Mouse (Mus musculus) ES-E14 (cell line): ENCODE data around the gene Vsnl1. TPM values are rescaled to one million over a fixed set of nuclear protein-coding genes. Genes with fewer than 3 reads are reported as not detected.
A peak's percentile ranks its signal among the peaks of the same experiment; 100 is the strongest.

Experiments used
- DNase-seq: peaks from one replicate; pipeline ENCODE4 v3.0.0-alpha.2; 2013; ENCODE audit warnings: low read depth, low spot score
- H3K27ac ChIP-seq: 2 replicates; pipeline ENCODE4 v1.5.1; 2012; ENCODE audit warnings: low read depth, mild to moderate bottlenecking, low read length, moderate library complexity, mixed read lengths; ENCODE audit not compliant: poor library complexity, insufficient read depth, severe bottlenecking
- H3K36me3 ChIP-seq: 2 replicates; pipeline ENCODE4 v1.6.1; 2012; ENCODE audit warnings: mild to moderate bottlenecking, low read length, moderate library complexity, mixed read lengths; ENCODE audit not compliant: control insufficient read depth, poor library complexity, insufficient read depth, severe bottlenecking
- H3K4me1 ChIP-seq, 2 experiments: fragments of 150-350 bp in 1 of 2; sonication (generic) in 1 of 2; 2 replicates each; pipeline ENCODE4 v1.6.1; 2012; ENCODE audit warnings: low read length in 2 of 2, mild to moderate bottlenecking in 1 of 2, mixed read lengths in 1 of 2; ENCODE audit not compliant: control insufficient read depth in 2 of 2, insufficient read depth in 2 of 2, poor library complexity in 1 of 2
- H3K4me3 ChIP-seq, 2 experiments: fragments of 150-350 bp in 1 of 2; sonication (generic) in 1 of 2; 2 replicates each; pipeline ENCODE4 v1.5.1; 2012; ENCODE audit warnings: low read length in 2 of 2, low read depth in 1 of 2, mild to moderate bottlenecking in 1 of 2, mixed read lengths in 1 of 2; ENCODE audit not compliant: insufficient read depth in 1 of 2, poor library complexity in 1 of 2, severe bottlenecking in 1 of 2
- H3K9ac ChIP-seq: 2 replicates; pipeline ENCODE4 v1.6.1; 2012; ENCODE audit warnings: low read depth, mild to moderate bottlenecking, low read length, mixed read lengths; ENCODE audit not compliant: poor library complexity, insufficient read depth, severe bottlenecking
- H3K9me3 ChIP-seq: fragments of 150-350 bp; sonication (generic); 2 replicates; pipeline ENCODE4 v1.6.1; 2012; ENCODE audit warnings: low read depth, mild to moderate bottlenecking, low read length; ENCODE audit not compliant: control insufficient read depth, insufficient read depth
- CHD2 ChIP-seq: IDR thresholded peaks from 2 replicates; pipeline ENCODE4 v1.6.1; 2014; ENCODE audit warnings: mild to moderate bottlenecking, low read depth, low read length, inconsistent platforms
- HCFC1 ChIP-seq: IDR thresholded peaks from 2 replicates; pipeline ENCODE4 v1.6.1; 2012; ENCODE audit warnings: low read length, inconsistent platforms, borderline replicate concordance; ENCODE audit not compliant: insufficient read depth
- MAFK ChIP-seq: IDR thresholded peaks from 2 replicates; pipeline ENCODE4 v1.6.1; 2014; ENCODE audit warnings: mild to moderate bottlenecking, low read depth, low read length, inconsistent platforms; ENCODE audit not compliant: insufficient read depth
- ZC3H11A ChIP-seq: IDR thresholded peaks from 2 replicates; pipeline ENCODE4 v1.6.1; 2012; ENCODE audit warnings: low read depth, mild to moderate bottlenecking, inconsistent platforms, low read length, borderline replicate concordance
- ZNF384 ChIP-seq: IDR thresholded peaks from 2 replicates; pipeline ENCODE4 v1.6.1; 2012; ENCODE audit warnings: low read depth, low read length, inconsistent platforms
- in situ Hi-C, 2 experiments: fragments of 600-800 bp; cut with MboI; formaldehyde crosslinking; loops; one replicate each; pipeline ENCODE4 v1.15.1; 2025; ENCODE audit warnings: low sequenced_read_pairs in 2 of 2, inconsistent platforms in 1 of 2; ENCODE audit not compliant: unreplicated experiment in 2 of 2
- total RNA-seq: library from RNA; depleted of rRNA; stranded (reverse); fragments of 300-350 nt; gene quantifications from 2 replicates; pipeline ENCODE4 v1.2.3, GENCODE M21; 2012

Gene Vsnl1
- total RNA-seq, 1 experiment: not detected

DNA sequence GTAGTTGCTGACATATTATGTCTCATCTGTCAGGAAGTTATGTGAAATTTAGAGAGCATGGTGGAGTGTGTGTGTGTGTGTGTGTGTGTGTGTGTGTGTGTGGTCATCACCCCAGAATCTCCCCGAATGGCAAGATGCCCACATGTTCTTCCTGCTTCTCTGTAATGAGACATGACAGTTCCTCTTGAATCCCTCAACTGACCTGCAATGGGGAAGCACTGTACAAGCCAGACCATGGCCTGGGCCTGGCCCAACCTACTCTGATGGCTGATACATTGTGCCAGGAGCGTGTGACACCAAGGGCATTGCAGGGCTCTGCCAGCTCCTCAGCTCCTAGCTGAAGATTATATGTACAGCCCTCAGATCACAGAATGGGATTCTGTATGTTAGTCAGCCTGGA lies 98.2 kb downstream of the Vsnl1 start:
- no peak for TF ChIP-seq HCFC1
- no peaks in the 10 kb centered on the region for H3K4me1 ChIP-seq
- H3K4me3 ChIP-seq: no peak overlapping the region
- in situ Hi-C loops: no loop called here
- no peak overlapping the region for H3K27ac ChIP-seq
- no peak for DNase-seq
- H3K36me3 ChIP-seq: no peaks in the 10 kb centered on the region
- H3K9me3 ChIP-seq: no peaks in the 10 kb centered on the region
- H3K9ac ChIP-seq: no peak overlapping the region

DNA sequence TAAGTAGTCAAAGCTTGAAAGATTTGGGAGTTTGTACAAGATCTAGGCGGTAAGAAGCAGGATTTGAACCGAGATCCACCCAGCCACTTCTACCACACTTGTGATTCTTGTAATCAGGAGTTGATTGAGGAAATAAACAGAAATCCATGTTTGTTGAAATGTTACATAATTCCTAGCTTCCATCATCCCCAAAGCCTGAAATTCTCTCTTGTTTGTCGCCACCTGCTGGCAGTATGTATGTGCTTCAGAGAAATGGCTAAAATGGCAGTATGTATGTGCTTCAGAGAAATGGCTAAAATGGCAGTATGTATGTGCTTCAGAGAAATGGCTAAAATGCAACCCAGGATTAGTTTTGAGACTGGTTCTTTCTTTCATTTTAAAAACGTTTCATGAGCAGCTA lies 99.6 kb downstream of the Vsnl1 start:
- Histone ChIP-seq H3K9me3 (no peaks in the 10 kb centered on the region), H3K4me3 (no peak overlapping the region), H3K36me3 (no peaks in the 10 kb centered on the region), H3K4me1 (no peaks in the 10 kb centered on the region), H3K9ac (no peak overlapping the region), H3K27ac (no peak overlapping the region)
- TF ChIP-seq ZC3H11A: peak; percentile 79
- no peak for TF ChIP-seq HCFC1
- in situ Hi-C loops: no loop called here
- peak; percentile 30 for DNase-seq

DNA sequence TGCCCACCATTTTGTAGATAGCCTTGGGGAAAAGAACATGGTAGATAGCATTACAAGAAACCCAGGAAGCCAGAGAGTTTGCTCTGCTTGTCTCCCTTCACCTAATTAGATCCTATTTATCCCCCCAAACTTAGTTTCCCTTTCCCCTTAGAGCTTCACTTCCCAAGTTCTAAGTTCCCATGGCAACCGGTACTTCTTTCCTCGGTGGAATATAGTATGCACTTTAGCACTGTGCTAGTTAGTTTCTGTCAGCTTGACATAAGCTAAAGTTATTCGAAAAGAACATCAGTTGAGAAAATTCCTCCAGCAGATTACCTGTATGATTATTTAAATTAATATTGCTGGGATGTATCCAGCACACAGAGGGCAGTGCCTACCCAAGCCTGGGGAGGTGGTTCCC lies 109.9 kb downstream of the Vsnl1 start:
- no peak overlapping the region for H3K27ac ChIP-seq
- H3K4me3 ChIP-seq: no peak overlapping the region
- in situ Hi-C loops: no loop called here
- H3K4me1 ChIP-seq: no peaks in the 10 kb centered on the region
- H3K9ac ChIP-seq: no peak overlapping the region
- no peak for DNase-seq
- TF ChIP-seq CHD2 (no peak), ZNF384 (no peak), ZC3H11A (no peak), MAFK (no peak), HCFC1 (no peak)
- no peaks in the 10 kb centered on the region for H3K36me3 ChIP-seq
- H3K9me3 ChIP-seq: no peaks in the 10 kb centered on the region

DNA sequence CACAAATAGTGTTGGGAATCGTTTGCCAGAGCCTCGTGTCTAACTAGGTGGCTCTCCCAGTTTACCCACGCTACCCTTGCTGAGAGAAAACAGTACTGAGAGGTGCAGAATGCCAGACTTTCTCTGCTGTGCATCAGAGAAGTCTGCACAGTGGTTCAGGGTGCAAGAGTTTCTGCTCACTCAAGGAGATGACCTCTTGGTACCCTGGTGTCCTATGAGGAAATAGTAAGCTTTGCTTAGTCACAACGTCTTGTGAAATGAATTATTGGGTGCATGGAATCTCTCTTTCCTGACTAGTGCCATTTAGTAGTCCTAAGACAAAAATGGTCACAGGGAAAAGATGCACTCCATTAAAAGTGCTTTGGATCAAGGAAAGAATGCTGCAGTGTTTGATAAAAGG lies 111.9 kb downstream of the Vsnl1 start:
- in situ Hi-C loops: no loop called here
- Histone ChIP-seq H3K36me3 (no peaks in the 10 kb centered on the region), H3K27ac (no peak overlapping the region), H3K9ac (no peak overlapping the region), H3K4me1 (no peaks in the 10 kb centered on the region), H3K4me3 (no peak overlapping the region), H3K9me3 (no peaks in the 10 kb centered on the region)
- TF ChIP-seq CHD2 (no peak), HCFC1 (no peak), ZC3H11A (no peak), ZNF384 (no peak), MAFK (no peak)
- no peak for DNase-seq

DNA sequence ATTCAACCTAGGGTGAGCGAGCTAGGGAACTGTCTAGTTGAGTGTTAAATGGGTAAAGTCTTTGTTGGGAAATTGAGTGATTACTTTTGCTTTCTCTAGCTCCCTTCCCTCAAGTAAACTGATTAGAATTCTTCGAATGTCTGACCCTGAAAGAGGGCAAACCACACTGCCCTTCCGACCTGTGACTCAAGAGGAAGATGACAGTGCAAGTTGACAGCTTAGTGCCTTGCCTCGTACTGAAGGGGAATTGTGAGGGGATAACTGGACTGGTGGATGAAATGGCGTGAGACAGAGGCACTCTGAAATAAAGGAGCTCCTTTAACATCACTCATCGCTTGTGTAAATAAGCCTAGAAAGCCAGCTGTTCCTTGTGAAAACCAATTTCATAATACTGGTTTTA lies 118.7 kb downstream of the Vsnl1 start:
- H3K9me3 ChIP-seq: no peaks in the 10 kb centered on the region
- no peak overlapping the region for H3K9ac ChIP-seq
- H3K4me3 ChIP-seq: no peak overlapping the region
- H3K27ac ChIP-seq: no peak overlapping the region
- in situ Hi-C loops: no loop called here
- no peak for DNase-seq
- TF ChIP-seq MAFK (0 out of 2 replicates have a peak, but pooled peaks have one; percentile 26), ZNF384 (no peak), CHD2 (no peak)
- no peaks in the 10 kb centered on the region for H3K4me1 ChIP-seq
- peaks cover 12% of the 10 kb centered on the region for H3K36me3 ChIP-seq
